Mouse (Mus musculus) heart, postnatal 0 days (tissue): ENCODE results near the gene Sh2d3c.

ENCODE experiments used
- CTCF ChIP-seq: IDR thresholded peaks from 2 replicates; pipeline ENCODE4 v1.5.1; 2016; ENCODE audit warnings: antibody characterized with exemption, control low read depth, low read depth
- EP300 ChIP-seq: IDR thresholded peaks from 2 replicates; pipeline ENCODE4 v1.6.1; 2016; ENCODE audit warnings: antibody characterized with exemption, low read depth

DNA sequence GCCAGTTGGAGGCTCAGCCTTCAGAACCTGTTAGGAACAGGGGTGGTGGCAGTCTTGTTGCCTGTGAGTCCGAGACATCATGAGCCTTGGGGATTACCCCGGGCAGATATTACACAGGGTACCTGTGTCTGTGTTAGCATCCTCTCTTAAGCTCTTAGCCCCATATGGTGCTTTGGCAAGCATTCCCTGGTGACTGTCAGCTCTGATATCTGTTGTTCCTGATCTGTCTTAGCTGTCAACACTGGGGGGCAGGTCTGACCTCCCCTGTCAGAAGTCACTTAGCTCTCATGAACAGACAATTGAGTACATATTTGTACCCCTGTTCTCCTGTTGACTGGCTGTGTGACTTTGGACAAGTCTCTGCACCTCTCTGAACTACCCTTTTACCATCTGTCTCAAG lies 38.1 kb downstream of the Sh2d3c start:
- TF ChIP-seq EP300 (no peak), CTCF (no peak)
